Mouse (Mus musculus): ENCODE results near the gene 8030474K03Rik.

- TF ChIP-seq CTCF (IDR thresholded peaks at IDR 0.05; ENCODE audit: extremely low read depth, insufficient read depth, insufficient read length, insufficient replicate concordance): no peak
- TF ChIP-seq POLR2A (IDR thresholded peaks at IDR 0.05; ENCODE audit: low read depth, low read length): no peak
These were observed 44.3 kb upstream of the 8030474K03Rik start for GRCm38 (mm10) chrX:101750144-101750543.

Measured in spleen, adult 2 months (tissue).